Mouse (Mus musculus) gastrocnemius, adult 18-20 months (tissue): ENCODE data around the gene Uspl1. TPM values are rescaled to one million over a fixed set of nuclear protein-coding genes. Genes with fewer than 3 reads are reported as not detected.

Source experiments
- DNase-seq: peaks from one replicate; pipeline ENCODE4 v3.0.0; 2021; ENCODE audit warnings: low spot score
- microRNA-seq: library from miRNA; unstranded; fragments of <30 nt; microRNA quantifications from one replicate; pipeline ENCODE4 v1.2.0, GENCODE M21; 2021
- total RNA-seq, 2 experiments: library from RNA; stranded (reverse); gene quantifications; 2 replicates each; pipeline ENCODE4 v1.2.3; 2021

Uspl1 gene
- total RNA-seq, 2 experiments from 2014 or later: 27.4 to 30.9 TPM

GRCm38 (mm10) chr5:149255522-149255921 lies 71.4 kb downstream of the Uspl1 start:
- DNase-seq: no peak

- DNase-seq: no peak
These were observed 73.5 kb downstream of the Uspl1 start for GRCm38 (mm10) chr5:149257518-149258281.

- DNase-seq: no peak
These were observed 74.9 kb downstream of the Uspl1 start for GRCm38 (mm10) chr5:149259093-149259492.

GRCm38 (mm10) chr5:149261449-149261848 lies 77.3 kb downstream of the Uspl1 start:
- no peak for DNase-seq

- DNase-seq: no peak
These were observed 77.7 kb downstream of the Uspl1 start for GRCm38 (mm10) chr5:149261866-149262265.

GRCm38 (mm10) chr5:149264405-149264804 lies 80.3 kb downstream of the Uspl1 start, which contains the start of gene Alox5ap:
TSS of gene Alox5ap (plus strand) at chr5:149264767.
- no peak for DNase-seq

- no peak for DNase-seq
These were observed 80.7 kb downstream of the Uspl1 start for GRCm38 (mm10) chr5:149264878-149265279.

Small RNA genes within 50 kb of the gene (microRNA-seq; reads per million reads assigned to microRNA genes)
- not detected for gene Gm24105

Other genes with a start within 250 kb of the Uspl1 start
- 1 to 10 TPM; 2.1 to 5.3 TPM for gene Gm42791, start 189.2 kb upstream of the Uspl1 start, total RNA-seq
- 100 to 1,000 TPM; 100 to 119 TPM for gene Hmgb1, start 139 bp downstream of the Uspl1 start, total RNA-seq
- 1 to 10 TPM; 5.3 to 6.7 TPM for gene Alox5ap, start 80.4 kb downstream of the Uspl1 start, total RNA-seq
- gene Medag, start 227.4 kb downstream of the Uspl1 start, total RNA-seq: 10 to 100 TPM in 1 of 2 experiments, 1 to 10 TPM in 1; 9.5 to 15.6 TPM